Mouse (Mus musculus): ENCODE data around the gene Moap1. TPM values are rescaled to one million over a fixed set of nuclear protein-coding genes. Genes with fewer than 3 reads are reported as not detected.

Gene Moap1
- total RNA-seq, 4 experiments from 2014 or later, result 29.9 to 37.3 (median 33.4) TPM

DNA sequence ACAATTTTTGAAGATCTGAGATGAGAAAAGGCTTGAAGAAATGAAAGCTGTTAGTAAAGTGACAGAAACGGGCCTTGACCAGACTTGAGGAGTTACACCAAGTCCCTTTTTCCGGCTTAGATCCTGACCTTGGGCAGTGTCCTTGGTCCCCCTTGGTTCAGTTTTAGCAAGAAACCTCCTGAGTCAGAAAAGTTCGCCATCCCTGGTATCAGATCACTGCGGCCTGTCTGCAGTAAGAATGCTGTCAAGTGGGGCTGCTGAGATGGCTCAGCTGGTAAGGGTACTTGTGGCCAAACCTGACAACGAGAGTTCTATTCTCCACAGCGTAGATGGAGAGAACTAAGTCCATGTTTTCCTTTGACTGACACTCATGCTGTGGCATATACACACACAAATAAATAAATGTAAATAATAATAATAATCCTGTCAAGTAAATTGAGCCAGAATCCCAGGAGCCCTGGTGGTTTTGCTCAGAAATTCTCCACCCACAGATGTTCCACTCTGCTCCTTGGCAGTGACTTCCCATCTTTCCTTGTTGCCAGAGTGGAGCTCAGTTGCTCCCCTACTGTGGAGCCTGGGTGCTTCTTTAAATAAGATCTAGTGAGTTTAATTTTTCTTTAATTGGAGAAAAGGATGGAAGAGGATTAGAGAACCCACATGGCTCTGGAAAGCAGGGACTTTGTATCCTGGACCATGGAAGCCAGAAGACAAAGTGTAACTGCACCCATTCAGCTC, 37.4 kb downstream of the Moap1 start:
- no peak for DNase-seq (ENCODE audit: low spot score in 2 of 2)

GRCm38 (mm10) chr12:102705216-102705871, 38.1 kb downstream of the Moap1 start:
- DNase-seq (ENCODE audit: low spot score in 2 of 2), result peak; percentile 83 to 88

GRCm38 (mm10) chr12:102704457-102705198, 38.8 kb downstream of the Moap1 start, which contains the start of gene Itpk1:
Gene Itpk1 (minus strand): TSS chr12:102704930.
- DNase-seq (ENCODE audit: low spot score in 2 of 2), result no peak

- DNase-seq (ENCODE audit: low spot score in 2 of 2), result no peak
Observed at GRCm38 (mm10) chr12:102703921-102704408, 39.5 kb downstream of the Moap1 start.

- no peak for DNase-seq (ENCODE audit: low spot score in 2 of 2)
Observed at GRCm38 (mm10) chr12:102703441-102703840, 40.0 kb downstream of the Moap1 start.

- DNase-seq (ENCODE audit: low spot score in 2 of 2), result no peak
Observed at GRCm38 (mm10) chr12:102703111-102703412, 40.4 kb downstream of the Moap1 start.

GRCm38 (mm10) chr12:102702356-102703110, 40.9 kb downstream of the Moap1 start:
- DNase-seq (ENCODE audit: low spot score in 2 of 2), result no peak

GRCm38 (mm10) chr12:102701691-102702207, 41.7 kb downstream of the Moap1 start:
- DNase-seq (ENCODE audit: low spot score in 2 of 2), result no peak

DNA sequence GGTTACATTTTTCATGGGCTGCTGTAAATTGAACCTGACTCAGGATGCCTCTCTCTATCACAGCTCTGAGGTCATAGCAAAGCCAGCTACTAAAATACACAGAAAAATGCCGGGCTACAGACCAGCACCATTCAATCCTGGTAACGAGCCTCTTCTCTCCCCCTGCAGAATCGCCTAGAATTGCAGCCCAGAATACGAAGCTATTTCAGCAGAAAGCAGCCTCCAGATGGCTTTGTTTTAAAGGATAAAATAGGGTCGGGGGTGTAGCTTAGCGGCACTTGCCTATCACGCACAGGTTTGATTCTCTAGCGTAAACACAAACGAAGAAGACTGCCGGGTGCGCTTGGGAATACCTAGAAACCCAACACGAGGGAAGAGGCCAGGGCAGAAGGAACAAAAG, 43.0 kb downstream of the Moap1 start:
- DNase-seq (ENCODE audit: low spot score in 2 of 2), result no peak

DNA sequence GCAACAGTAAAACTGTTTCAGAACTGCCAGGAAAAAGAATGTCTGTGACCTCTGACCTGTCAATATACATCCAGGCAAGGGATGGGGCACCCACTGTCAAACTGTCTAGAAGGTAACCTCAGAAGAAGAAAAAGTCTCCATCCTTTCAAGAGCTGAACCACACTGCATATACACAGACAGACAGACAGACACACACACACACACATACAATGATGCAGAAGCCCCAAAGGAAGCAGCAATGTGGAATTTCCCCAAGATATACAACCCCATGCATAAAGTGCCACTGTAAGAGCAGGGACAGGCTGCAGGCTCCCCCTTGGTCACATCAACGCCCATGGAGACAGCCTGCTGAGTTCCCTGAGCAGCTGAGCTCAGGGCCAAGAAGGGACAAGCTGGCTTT, 44.3 kb downstream of the Moap1 start:
- DNase-seq (ENCODE audit: low spot score in 2 of 2), result no peak

DNA sequence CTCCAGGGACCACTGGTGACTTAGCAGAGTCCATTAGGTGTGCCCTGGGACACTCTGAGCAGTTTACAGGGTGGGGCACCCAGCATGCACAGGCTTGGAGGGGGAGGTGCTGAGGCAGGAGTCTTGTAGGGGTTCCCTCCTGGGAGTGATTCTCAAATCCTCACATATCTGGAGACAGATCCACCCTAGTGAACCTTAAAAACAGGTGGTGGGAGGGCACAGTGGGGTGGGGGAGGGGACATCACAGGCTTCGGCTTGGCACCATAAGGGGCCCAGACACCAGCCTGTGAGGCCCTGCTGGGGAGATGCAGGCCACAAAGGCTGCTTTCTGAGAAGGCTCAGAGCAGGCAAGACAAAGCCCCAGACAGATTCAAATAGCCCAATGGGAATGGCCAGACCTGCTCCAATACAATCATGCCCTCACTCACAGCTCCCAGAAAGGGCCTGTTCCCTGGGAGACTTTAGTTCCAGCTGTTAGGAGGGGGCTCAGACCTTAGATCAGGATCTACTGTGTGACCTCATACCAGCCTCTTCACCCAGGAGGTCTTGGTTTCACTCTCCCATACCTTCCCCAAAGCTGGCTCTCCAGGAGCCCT, 45.3 kb downstream of the Moap1 start:
- no peak for DNase-seq (ENCODE audit: low spot score in 2 of 2)

- no peak for DNase-seq (ENCODE audit: low spot score in 2 of 2)
Observed at GRCm38 (mm10) chr12:102697381-102697780, 46.1 kb downstream of the Moap1 start.

DNA sequence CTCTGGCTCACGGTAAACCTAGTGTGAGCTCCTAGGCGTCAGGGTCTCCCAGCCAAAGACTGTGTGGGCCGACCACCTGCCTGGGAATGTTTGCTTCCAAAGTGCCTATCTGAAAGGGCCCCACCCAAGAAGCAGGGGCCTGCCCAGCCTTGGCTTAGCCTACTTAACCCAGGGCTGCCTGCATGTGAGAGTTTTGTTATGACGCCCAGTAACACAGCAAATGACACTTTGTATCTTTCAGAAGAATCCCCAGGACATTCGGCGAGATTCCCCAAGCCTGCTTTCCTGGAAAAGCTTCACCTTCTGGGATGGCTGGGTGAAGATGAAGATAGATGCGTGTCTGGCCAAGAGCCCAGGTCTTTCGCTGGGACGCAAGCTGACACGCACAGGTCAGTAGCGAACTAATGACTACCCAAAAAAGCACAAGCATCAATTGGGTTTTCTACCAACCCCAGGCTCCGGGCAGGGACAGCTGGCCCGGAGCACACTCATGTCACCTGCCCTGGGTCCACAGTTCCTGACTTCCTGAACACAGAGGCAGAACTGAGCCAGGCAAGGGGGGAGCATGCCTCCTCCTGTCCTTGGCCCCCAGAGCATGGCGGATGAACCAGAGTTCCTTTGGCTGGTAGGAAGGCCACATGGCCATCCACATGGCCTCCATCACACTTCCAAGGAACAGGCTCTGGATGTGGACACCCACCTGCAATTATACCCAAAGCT, 46.7 kb downstream of the Moap1 start:
- DNase-seq (ENCODE audit: low spot score in 2 of 2), result no peak

DNA sequence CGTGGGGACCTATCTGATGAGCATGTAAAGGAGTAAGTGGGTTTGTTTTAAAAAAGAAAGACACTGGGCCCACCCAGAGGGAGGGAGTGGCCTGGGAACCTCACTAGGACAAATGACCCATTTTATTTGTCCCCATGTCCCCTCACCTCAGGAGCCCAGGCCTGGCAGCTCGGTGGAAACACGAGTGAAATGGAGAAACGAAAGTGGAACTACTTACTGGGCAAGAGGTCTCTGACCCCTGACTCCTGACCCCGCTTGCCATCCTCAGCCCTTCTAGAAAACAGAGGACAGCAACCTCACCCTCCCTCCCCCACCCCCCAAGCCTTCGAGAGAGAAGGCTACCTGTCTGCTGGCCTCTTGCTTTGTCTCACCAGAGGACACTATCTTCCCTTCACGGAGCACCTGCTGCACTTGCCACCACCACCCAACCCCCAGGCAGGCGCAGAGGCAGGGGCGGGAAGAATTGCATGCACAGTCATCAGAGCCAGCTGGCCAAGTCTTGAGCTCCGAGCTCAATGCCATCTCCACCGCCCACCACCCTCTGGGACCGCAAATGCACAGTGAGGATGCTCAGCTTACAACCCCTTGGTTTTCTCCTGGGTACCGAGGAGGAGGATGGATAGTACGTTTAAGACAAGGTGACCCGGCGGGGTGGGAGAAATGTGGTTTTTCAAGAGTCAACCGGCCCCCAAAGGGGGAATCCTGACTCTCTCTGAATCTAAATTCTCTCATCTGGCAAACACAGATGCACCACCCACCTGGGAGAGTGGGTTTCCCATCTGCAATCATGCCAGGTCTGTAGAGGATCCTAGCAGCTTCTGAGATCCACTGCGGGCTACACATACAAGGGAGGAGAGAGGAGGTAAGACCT, 47.9 kb downstream of the Moap1 start:
- DNase-seq (ENCODE audit: low spot score in 2 of 2), result peak; percentile 54 to 91

Other genes starting within 250 kb of the Moap1 start
- 100 to 1,000 TPM; 151 to 178 (median 173) TPM for gene Chga, start 188.7 kb downstream of the Moap1 start, total RNA-seq (2022)
- 10 to 100 TPM; 58.8 to 68.2 (median 62.5) TPM for gene Itpk1, start 38.7 kb downstream of the Moap1 start, total RNA-seq (2022)
- 1 to 10 TPM; 5.3 to 6.3 (median 5.9) TPM for gene Tmem251, start 101 bp upstream of the Moap1 start, total RNA-seq (2022)
- gene Gm28051, start 14.1 kb upstream of the Moap1 start, total RNA-seq (2022), result not detected
- gene Gon7, start 14.1 kb upstream of the Moap1 start, total RNA-seq (2022), result 10 to 100 TPM; 12.7 to 15.0 (median 13.4) TPM
- gene Ubr7, start 14.3 kb upstream of the Moap1 start, total RNA-seq (2022), result 10 to 100 TPM; 30.1 to 31.7 (median 31.3) TPM
- 10 to 100 TPM; 15.1 to 21.1 (median 18.1) TPM for gene Gm20604, start 15.0 kb upstream of the Moap1 start, total RNA-seq (2022)
- 10 to 100 TPM; 18.7 to 20.7 (median 19.4) TPM for gene Btbd7, start 134.8 kb upstream of the Moap1 start, total RNA-seq (2022)
- not detected for gene Cox8c, start 155.7 kb upstream of the Moap1 start, total RNA-seq (2022)
- 10 to 100 TPM; 49.8 to 60.2 (median 56.0) TPM for gene Unc79, start 205.2 kb upstream of the Moap1 start, total RNA-seq (2022)